Mouse (Mus musculus) cortical plate, adult 2 months (tissue): ENCODE data around the gene Elmsan1.

ENCODE experiments used
- CTCF ChIP-seq: fragments of 200-500 bp; IDR thresholded peaks from 2 replicates; pipeline ENCODE4 v1.5.1; 2011; ENCODE audit warnings: mild to moderate bottlenecking, control low read depth, low read length; ENCODE audit not compliant: insufficient read depth; ENCODE audit errors: extremely low read depth
- POLR2A ChIP-seq: fragments of 200-500 bp; IDR thresholded peaks from 2 replicates; pipeline ENCODE4 v1.6.1; 2011; ENCODE audit warnings: mild to moderate bottlenecking, low read length, control low read depth; ENCODE audit not compliant: insufficient read depth; ENCODE audit errors: extremely low read depth

DNA sequence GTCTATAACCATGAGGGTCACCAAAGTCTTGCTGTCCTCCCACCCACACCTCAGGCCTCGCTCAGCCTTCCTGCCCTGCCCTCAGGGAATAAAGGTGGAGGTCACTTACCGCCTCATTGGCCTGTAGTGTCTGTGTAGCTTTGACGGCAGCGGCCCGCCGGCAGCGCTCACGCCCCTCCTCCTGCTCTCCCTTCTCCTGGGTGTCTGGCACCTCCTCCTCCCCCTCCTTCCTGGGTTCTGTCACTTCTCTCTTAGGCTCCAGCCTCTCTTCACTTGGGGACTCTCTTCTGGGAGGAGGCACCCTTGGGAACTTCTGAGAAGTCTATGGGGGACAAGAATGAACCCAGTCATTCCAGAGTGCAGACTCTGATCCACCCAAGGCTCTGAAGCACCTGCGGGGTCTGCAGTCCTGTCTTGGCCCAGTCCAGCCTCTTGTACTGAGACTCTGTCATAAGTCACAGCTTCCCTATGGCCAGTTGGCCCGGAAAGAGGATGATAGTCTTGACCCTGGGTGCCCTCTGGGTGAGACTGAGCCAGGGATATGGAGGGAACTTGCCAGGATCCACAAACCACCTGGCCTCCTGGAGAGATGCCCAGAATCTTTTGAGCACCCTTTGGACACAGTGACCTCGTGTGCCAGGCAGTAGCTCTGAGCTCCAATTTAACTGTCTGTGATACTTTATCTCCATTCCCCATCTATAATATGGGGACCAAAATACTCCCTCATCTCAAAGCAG is 63.7 kb downstream of the Elmsan1 start:
- TF ChIP-seq POLR2A (no peak), CTCF (no peak)
